Mouse (Mus musculus) CH12.LX (cell line): ENCODE data around the gene Xpo6.

Experiments
- CHD2 ChIP-seq: IDR thresholded peaks from 2 replicates; pipeline ENCODE4 v1.6.1; 2011; ENCODE audit warnings: low read length, improper control_type of control experiment
- CTCF ChIP-seq, 2 experiments: IDR thresholded peaks in 1 of 2; conservative IDR thresholded peaks in 1 of 2; 2 replicates each; pipeline ENCODE4 v1.5.1; 2011 to 2012; ENCODE audit warnings: low read depth in 2 of 2, low read length in 2 of 2, improper control_type of control experiment in 1 of 2, inconsistent platforms in 1 of 2, mild to moderate bottlenecking in 1 of 2, moderate library complexity in 1 of 2
- EP300 ChIP-seq: IDR thresholded peaks from 2 replicates; pipeline ENCODE4 v1.6.1; 2011; ENCODE audit warnings: low read length, improper control_type of control experiment
- IRF4 ChIP-seq: IDR thresholded peaks from 2 replicates; pipeline ENCODE4 v1.6.1; 2014; ENCODE audit warnings: low read depth, mild to moderate bottlenecking, inconsistent platforms, low read length, improper control_type of control experiment
- KAT2A ChIP-seq: IDR thresholded peaks from 2 replicates; pipeline ENCODE4 v1.6.1; 2012; ENCODE audit warnings: low read length, improper control_type of control experiment, inconsistent platforms; ENCODE audit not compliant: insufficient replicate concordance
- MXI1 ChIP-seq: IDR thresholded peaks from 2 replicates; pipeline ENCODE4 v1.6.1; 2011; ENCODE audit warnings: mild to moderate bottlenecking, low read depth, low read length, improper control_type of control experiment
- MYC ChIP-seq: IDR thresholded peaks from 2 replicates; pipeline ENCODE4 v1.6.1; 2011; ENCODE audit warnings: low read depth, mild to moderate bottlenecking, improper control_type of control experiment, low read length
- NRF1 ChIP-seq: IDR thresholded peaks from 2 replicates; pipeline ENCODE4 v1.6.1; 2014; ENCODE audit warnings: low read depth, mild to moderate bottlenecking, inconsistent platforms, low read length, improper control_type of control experiment, moderate library complexity
- POLR2A ChIP-seq: IDR thresholded peaks from 2 replicates; pipeline ENCODE4 v1.6.1; 2011; ENCODE audit warnings: low read depth, mild to moderate bottlenecking, improper control_type of control experiment, low read length
- ZKSCAN1 ChIP-seq: IDR thresholded peaks from 2 replicates; pipeline ENCODE4 v1.6.1; 2012; ENCODE audit warnings: low read depth, inconsistent platforms, low read length, improper control_type of control experiment, borderline replicate concordance
- ZMIZ1 ChIP-seq: IDR thresholded peaks from 2 replicates; pipeline ENCODE4 v1.6.1; 2012; ENCODE audit warnings: low read depth, mild to moderate bottlenecking, inconsistent platforms, low read length, improper control_type of control experiment

DNA sequence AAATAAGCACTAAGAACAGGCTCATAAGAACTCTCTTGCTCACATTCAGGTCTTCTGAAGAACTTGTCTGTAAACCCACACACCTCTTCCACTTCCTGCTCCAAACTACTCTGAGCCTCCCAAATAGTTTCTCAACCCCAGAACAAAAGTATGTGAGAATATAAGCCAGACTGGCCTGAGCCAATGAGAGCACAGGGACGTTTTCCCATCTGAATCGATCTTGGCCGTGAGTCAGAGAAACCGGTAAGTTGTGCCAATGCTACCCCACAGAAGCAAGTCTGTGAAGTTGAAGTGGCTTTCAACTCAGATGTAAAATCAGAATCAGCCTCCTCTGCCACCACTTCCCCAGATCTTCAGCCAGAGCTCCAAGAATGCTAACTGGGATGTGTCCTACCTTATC, 87.0 kb downstream of the Xpo6 start:
- no peak for TF ChIP-seq CTCF (conservative IDR thresholded peaks at IDR 0.05 in 1 of 2, IDR thresholded peaks at IDR 0.05 in 1 of 2; ENCODE audit: low read depth in 2 of 2, low read length in 2 of 2)
- TF ChIP-seq MYC = no peak
- TF ChIP-seq POLR2A = no peak
- TF ChIP-seq ZKSCAN1 = no peak
- TF ChIP-seq ZMIZ1 = no peak
- TF ChIP-seq IRF4 = no peak
- TF ChIP-seq EP300 = no peak
- no peak for TF ChIP-seq NRF1
- TF ChIP-seq KAT2A = no peak
- no peak for TF ChIP-seq MXI1
- no peak for TF ChIP-seq CHD2
